Mouse (Mus musculus): ENCODE results near the gene F12.

GRCm38 (mm10) chr13:55431889-55432685, 5.5 kb upstream of the F12 start:
- no peak for TF ChIP-seq CTCF (conservative IDR thresholded peaks at IDR 0.05 in 1 of 2, IDR thresholded peaks at IDR 0.05 in 1 of 2; ENCODE audit: low read depth in 2 of 2, low read length in 2 of 2)
- TF ChIP-seq ZKSCAN1 (IDR thresholded peaks at IDR 0.05; ENCODE audit: borderline replicate concordance, low read depth, low read length), result no peak
- no peak for TF ChIP-seq E2F4 (IDR thresholded peaks at IDR 0.05; ENCODE audit: insufficient replicate concordance, low read depth, low read length)
- TF ChIP-seq MAFK (IDR thresholded peaks at IDR 0.05; ENCODE audit: insufficient replicate concordance, low read length), result no peak
- TF ChIP-seq MYC (IDR thresholded peaks at IDR 0.05; ENCODE audit: low read depth, low read length), result no peak
- TF ChIP-seq UBTF (IDR thresholded peaks at IDR 0.05; ENCODE audit: low read depth, low read length), result no peak
- TF ChIP-seq MEF2A (IDR thresholded peaks at IDR 0.05; ENCODE audit: borderline replicate concordance, low read depth, low read length), result no peak

Data from CH12.LX (cell line).